Mouse (Mus musculus) kidney, adult 2 months (tissue): Measurements from ENCODE around the gene Gm21828. TPM values are rescaled to one million over a fixed set of nuclear protein-coding genes. Genes with fewer than 3 reads are reported as not detected.
"Not testable (repeated sequence)": the region's sequence is repeated elsewhere in the genome, so short reads cannot be mapped to it uniquely, and the experiment has no call there.

Source experiments
- DNase-seq: peaks from one replicate; pipeline ENCODE4 v3.0.0; 2021
- H3K27ac ChIP-seq: fragments of 200-500 bp; 2 replicates; pipeline ENCODE4 v1.5.1; 2012; ENCODE audit warnings: low read depth, low read length, control low read depth, inconsistent platforms; ENCODE audit not compliant: insufficient read depth
- H3K27me3 ChIP-seq: fragments of 200-500 bp; replicated peaks from 2 replicates; pipeline ENCODE4 v1.6.1; 2012; ENCODE audit warnings: mild to moderate bottlenecking, moderate library complexity, low read length, inconsistent platforms; ENCODE audit not compliant: control insufficient read depth, insufficient read depth
- H3K36me3 ChIP-seq: fragments of 200-500 bp; 2 replicates; pipeline ENCODE4 v1.6.1; 2012; ENCODE audit warnings: mild to moderate bottlenecking, moderate library complexity, low read length, inconsistent platforms; ENCODE audit not compliant: control insufficient read depth, insufficient read depth
- H3K4me1 ChIP-seq: fragments of 200-500 bp; 2 replicates; pipeline ENCODE4 v1.6.1; 2011; ENCODE audit warnings: low read length; ENCODE audit not compliant: control insufficient read depth, insufficient read depth
- H3K4me3 ChIP-seq: fragments of 200-500 bp; 2 replicates; pipeline ENCODE4 v1.5.1; 2011; ENCODE audit warnings: mild to moderate bottlenecking, low read depth, low read length, control low read depth; ENCODE audit not compliant: insufficient read depth
- WGBS: fragments of 180-500 bp; shearing (Covaris S2); methylation state at CpG from one replicate; pipeline ENCODE4 v1.1.7; 2018; 5-methylcytosine and 5-hydroxymethylcytosine counted together
- polyA plus RNA-seq: library from polyadenylated mRNA; depleted of rRNA; stranded (reverse); fragments of >200 nt; gene quantifications from 2 replicates; pipeline ENCODE4 v1.2.3, GENCODE M21; 2012; rRNA removed

The Gm21828 gene
- not detected in 2 replicates for polyA plus RNA-seq

GRCm38 (mm10) chrY:13223828-13224227, at the start of gene Gm21828:
Gene Gm21828, minus strand, starts transcription at chrY:13223928.
- not testable (repeated sequence) for H3K27ac ChIP-seq, H3K4me3 ChIP-seq, DNase-seq, H3K36me3 ChIP-seq, H3K27me3 ChIP-seq, H3K4me1 ChIP-seq
- no CpG with 5 or more reads among the region's 3 CpGs for WGBS

DNA sequence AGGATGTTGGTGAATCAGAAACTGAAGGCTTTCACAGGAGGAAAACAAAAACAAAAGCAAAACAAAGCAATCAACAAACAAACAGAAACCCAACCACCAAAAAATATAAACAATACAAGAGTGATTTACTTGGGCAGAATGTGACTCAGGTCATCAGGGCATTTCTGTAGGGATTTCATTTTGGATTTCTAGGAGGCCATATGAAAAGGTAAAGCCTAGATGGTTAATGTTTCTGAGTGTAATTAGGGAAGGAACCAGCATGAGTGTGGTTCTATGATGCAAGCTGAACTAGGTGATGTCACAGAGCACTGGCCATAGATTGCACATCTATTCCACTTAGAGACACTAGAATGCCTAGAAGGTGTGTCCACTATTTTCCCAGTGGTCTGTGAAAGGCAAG, 28.4 kb upstream of the Gm21828 start, which contains the start of the genes Gm21440 and Gm21454:
Gm21440 (plus strand) TSS at position 301 of the 400 bp plus-strand sequence.
Gm21454 (plus strand) TSS at position 352 of the 400 bp plus-strand sequence.
- H3K4me3 ChIP-seq, H3K4me1 ChIP-seq, H3K36me3 ChIP-seq, H3K27me3 ChIP-seq, DNase-seq, H3K27ac ChIP-seq: not testable (repeated sequence)

Other genes with a start within 250 kb of the Gm21828 start
- gene Gm20807, start 181.0 kb downstream of the Gm21828 start, polyA plus RNA-seq: not detected in 2 replicates
- gene Gm21891, start 90.4 kb downstream of the Gm21828 start, polyA plus RNA-seq: not detected in 2 replicates
- gene Gm21425, start 62.0 kb downstream of the Gm21828 start, polyA plus RNA-seq: not detected in 2 replicates
- gene Gm21440, start 28.5 kb upstream of the Gm21828 start, polyA plus RNA-seq: not detected in 2 replicates
- not detected in 2 replicates for gene Gm21454, start 28.5 kb upstream of the Gm21828 start, polyA plus RNA-seq
- not detected in 2 replicates for gene Gm21725, start 125.1 kb upstream of the Gm21828 start, polyA plus RNA-seq
- gene Gm21866, start 241.7 kb upstream of the Gm21828 start, polyA plus RNA-seq: not detected in 2 replicates